Mouse (Mus musculus) bone marrow macrophage, adult 2 months (primary cell): ENCODE results near the gene Smim24.

ENCODE experiments used
- CTCF ChIP-seq: IDR thresholded peaks from 2 replicates; pipeline ENCODE4 v1.5.1; 2012; ENCODE audit warnings: low read depth, mild to moderate bottlenecking, low read length, moderate library complexity
- POLR2A ChIP-seq: IDR thresholded peaks from 2 replicates; pipeline ENCODE4 v1.6.1; 2012; ENCODE audit warnings: mild to moderate bottlenecking, low read depth, low read length, borderline replicate concordance

GRCm38 (mm10) chr10:81392781-81393185 is at the start of gene Smim24:
- TF ChIP-seq CTCF (no peak), POLR2A (no peak)
